Mouse (Mus musculus) E14TG2a.4 (cell line): ENCODE measurements around the gene Phldb1.

ENCODE experiments used
- CTCF ChIP-seq: conservative IDR thresholded peaks from 2 replicates; pipeline ENCODE4 v1.5.1; 2014; ENCODE audit warnings: low read length
- NANOG ChIP-seq: IDR thresholded peaks from 2 replicates; pipeline ENCODE4 v1.6.1; 2014; ENCODE audit warnings: borderline replicate concordance, low read length, mixed read lengths
- POU5F1 ChIP-seq: IDR thresholded peaks from 2 replicates; pipeline ENCODE4 v1.6.1; 2014; ENCODE audit warnings: low read length, borderline replicate concordance

DNA sequence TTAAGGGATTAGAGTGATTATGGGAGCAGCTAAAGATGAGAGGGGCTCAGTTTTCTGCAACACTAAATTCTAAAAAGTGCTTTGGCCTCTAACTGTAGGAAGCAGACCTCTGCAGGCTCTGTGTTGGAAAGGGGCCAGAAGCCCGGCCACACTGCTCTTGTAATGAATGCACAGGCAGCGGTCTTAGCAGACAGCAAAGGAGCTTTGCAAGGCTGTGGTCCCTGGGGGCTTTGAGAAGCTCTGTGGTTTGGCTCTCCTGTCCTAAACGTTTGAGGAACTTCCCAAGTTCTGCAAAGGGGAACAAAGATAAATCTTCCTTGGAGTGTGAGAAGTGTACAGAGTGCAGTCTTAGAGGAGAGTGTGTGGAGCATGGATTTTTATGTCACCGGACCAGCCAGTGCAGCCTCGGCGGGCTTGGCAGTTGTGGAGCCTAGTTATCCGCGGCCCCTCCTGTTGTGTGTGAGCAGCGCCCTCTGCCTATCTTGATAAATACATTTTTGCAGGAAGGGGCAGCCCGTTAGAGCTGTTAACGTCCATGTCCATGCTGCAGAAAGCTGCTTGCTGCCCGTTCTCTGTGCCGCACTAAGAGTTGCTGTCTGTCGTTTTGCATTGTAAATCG, 97.3 kb downstream of the Phldb1 start:
- no peak for TF ChIP-seq CTCF
- no peak for TF ChIP-seq NANOG
- no peak for TF ChIP-seq POU5F1
